Mouse (Mus musculus): ENCODE data around the gene Lhx8.

Gene Lhx8

DNA sequence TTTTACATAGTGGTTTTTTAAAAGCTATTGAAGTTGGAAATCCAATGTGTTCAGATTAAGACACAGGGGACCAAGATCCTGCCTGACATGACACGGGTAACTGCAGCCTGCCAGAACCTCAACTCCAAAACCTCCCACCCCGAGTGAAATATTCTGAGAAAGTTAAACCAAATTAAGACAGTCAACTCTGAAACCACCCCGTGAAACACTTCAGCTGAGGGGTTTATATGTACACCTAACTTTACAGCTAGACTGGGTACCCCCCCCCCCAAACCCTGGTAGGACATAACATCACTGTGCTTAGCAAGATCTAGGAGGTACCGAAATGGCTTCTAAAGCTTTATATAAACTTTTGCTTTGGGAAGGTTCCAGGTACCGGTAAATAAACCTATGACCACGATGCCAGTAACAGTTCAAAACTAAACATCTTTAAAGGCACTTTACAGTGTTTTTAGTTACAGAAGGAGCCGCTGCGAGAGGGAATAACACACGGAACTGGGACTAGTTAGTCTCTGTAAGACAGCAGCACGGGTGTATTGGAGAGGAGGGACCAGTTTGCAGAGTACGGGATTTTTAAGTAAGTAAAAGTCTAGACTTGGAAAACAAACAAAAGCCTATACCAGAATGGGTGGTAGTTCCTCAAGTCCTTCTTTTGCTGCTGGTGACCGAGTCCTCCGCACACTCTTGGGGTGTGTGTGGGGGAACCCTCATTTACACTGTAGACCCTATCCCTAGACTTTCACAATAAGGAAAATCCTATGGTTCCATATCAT, 3.2 kb downstream of the Lhx8 start:
- in situ Hi-C loops (cut with MboI, MseI), result no loop called here

DNA sequence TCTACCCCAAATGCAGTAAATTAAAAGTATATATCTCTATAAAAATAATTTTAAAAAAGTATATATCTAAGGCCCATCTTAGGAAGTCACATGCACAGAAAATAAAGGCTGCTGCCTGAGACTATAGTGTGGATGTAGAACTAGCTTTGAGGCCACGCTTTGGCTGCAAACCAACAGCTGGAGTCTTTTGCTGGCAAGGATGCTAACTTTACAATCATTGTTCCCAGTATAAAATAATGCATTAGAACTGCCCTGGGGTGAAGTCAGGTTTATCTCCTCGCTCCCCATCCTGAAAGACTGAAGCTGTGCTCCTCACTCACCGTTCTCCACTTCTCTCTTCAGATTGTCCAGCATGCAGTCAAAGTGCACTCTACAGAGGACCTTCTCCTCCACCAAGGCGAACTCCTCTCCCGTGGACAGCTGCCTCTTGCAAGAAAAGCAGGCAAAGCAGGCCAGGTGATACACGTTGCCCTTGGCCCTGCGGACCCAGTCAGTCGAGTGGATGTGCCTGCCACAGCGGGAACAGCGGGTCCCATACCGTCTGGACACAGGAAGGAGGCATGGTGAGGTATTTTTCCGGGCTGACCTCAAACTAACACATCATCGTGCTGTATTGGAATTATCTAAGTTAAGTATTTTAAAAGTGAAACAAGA, 8.4 kb downstream of the Lhx8 start:
- in situ Hi-C loops (cut with MboI, MseI), result no loop called here

DNA sequence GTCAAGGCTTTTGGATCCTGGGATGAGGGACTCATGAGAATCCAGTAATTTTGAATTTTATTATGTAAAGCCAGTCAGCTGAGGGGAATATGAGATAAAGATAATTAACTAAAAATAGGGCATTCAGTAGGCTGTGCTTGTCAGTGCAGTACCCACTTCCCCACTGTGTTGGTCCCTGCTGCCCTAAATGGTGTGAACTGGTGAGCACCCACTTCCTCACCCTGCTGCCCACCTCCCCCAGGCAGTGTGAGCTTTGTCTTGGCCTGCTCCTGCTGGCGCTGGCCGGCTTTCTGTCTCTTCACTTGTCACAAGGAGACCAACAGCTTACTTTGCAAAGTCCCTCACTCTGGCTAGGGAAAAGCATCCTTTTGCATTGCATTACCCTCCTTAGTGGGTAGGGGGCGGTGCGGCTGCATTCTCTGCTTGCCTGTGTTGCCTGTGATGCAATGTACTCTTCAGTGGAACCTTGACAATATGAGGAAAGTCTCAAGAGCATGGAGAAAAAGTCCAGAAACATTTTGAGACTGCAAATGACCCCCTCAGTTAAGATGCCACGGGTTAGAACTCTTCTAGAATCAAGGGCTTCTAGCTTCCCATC, 12.7 kb downstream of the Lhx8 start:
- in situ Hi-C loops (cut with MboI, MseI), result no loop called here

DNA sequence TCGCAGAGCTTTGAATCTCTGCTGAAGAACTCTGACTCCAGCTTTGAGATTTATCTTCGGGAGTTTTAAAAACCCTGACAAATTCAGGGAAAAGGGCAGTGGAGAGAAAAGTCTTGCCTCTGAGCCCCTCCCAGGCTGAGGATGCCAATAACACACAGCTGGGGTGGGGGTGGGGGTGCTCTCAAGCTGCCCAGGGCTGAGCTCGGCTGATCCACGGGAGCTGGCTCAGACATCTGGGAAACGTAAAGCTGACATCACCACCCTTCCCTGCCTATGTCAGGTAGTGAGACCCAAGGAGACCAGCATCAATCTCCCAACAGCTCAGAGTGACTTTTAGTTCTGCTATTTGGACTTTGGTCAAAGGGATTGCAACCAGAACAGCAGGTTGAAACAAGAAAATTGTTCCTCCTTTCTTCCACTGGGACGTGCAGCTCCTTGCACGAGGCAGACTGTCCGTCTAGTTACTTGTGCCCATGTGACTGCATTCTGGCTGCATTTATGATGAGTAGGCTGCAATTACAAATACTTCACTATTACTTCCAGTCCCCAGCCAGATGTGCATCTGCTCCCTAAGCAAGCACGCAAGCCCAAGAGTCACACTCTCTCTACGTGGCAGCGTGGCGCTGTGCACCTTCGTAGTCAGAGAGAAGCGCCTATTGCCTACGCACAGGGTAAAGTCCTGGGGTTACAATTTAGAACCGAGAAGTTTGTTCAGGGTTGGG, 25.1 kb downstream of the Lhx8 start:
- in situ Hi-C loops (cut with MboI, MseI), result loop anchor here (10.0 kb wide), 1 partner anchor 261 kb away; no protein-coding TSS in a partner anchor

DNA sequence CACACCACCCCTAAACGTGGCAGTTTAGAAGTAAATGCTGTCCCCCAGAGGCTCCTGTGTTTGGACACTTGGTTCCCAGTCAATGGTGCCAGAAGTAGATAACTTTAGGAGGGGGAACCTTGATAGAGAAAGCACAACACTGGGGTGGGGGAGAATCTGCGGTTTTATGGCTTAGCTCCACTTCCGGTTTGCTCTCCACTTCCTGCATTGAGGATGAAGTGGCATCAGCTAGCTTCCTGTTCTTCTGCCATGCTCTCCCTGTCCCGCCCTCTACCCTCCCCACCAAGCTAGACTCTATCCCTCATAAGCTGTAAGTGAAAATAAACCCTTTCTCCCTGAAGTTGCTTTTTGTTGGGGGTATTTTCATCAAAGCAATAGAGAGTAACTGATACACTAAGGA, 29.4 kb downstream of the Lhx8 start:
- in situ Hi-C loops (cut with MboI, MseI), result loop anchor here (10.0 kb wide), 1 partner anchor 256 kb away; no protein-coding TSS in a partner anchor

DNA sequence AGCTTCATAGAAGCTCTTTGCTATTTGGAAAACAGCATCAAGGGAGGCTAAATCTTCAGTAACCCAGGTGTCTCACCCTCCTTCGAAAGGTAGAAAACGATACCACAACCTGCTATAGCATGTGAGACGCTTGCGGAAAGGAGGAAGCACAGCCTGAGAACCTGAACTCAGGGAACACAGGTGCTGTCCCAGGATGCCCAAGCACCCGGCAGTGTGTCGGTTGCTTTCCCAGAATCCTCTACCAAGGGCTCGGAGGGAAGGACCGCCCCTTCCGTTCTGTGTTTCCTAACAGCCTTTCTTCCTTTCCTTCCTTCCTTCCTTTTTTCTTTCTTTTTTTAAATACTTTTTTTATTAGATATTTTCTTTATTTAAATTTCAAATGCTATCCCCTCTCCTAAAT, 30.5 kb downstream of the Lhx8 start:
- in situ Hi-C loops (cut with MboI, MseI), result loop anchor here (10.0 kb wide), 1 partner anchor 255 kb away; no protein-coding TSS in a partner anchor

DNA sequence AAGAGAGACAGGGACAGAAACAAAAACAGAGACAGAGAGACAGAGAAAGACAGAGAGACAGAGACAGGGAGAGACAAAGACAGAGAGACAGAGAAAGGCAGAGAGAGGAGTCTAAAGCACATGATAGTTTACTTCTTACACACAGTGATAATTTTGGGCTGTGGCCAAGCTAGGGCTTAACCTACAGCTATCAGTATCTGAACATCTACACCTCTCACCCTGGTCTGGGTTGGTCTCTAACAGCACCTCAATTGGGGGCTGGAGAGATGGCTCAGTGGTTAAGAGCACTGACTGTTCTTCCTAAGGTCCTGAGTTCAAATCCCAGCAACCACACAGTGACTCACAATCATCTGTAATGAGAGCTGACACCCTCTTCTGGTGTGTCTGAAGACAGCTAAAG, 32.0 kb downstream of the Lhx8 start:
- in situ Hi-C loops (cut with MboI, MseI), result no loop called here

DNA sequence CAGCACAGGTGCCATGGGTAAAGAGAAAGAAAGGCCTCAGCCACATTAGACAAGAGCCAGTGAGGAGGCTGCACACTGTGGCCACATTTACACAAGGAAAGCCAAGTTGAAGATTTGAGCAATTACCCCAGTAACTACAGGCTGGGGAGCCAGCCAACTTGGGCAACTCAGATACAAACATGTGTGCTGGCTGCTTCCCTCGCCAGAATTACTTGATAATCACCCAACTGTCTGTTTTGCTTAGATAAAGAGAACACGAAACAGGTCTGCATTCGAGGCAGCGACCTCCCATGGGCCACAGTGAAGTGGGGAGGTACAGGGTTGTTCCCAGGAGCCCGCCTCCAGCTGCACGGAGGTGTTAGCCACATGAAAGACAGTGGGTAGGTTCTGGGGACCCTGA, 33.0 kb downstream of the Lhx8 start:
- in situ Hi-C loops (cut with MboI, MseI), result no loop called here

DNA sequence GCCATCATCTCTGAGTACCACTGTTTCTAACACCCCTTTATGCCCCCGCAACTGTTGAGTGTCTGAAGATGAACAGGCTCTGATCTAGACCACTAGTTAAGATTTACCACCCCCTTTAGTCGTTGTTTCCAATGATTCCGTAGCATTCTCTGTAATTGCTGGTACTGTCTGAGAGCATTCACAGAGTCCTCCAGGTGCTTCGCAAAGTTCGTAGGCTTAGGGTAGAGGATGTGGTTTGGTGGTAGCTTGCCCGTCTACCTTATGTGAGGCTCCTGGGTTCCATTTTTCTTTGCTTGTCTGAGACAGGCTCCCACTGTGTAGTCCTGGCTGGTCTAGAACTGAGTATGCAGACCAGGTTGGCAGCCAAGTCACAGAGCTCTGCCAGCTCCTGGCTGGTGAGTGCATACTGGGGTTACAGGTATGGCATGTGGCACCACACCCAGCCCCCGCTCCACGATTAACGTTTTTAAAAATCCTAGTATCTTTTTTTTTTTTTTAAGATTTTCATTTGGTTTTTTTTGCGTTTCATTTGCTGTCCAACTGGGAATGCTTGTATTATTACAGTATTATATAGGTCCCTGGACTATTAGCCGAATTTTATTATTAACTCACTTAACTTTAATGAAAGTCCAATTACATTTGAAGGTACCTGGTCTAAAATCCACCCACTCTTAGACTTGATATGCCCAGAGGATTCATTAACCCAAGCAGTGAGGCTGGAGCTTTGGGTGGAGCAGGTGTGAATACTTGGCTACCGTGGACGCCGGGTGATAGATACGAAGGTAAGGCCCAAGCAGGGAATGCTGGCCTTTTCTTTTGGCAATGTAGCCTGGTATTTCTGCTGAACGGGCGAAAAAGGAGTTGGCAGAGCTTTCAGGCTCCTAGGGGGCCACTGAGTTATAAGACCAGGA, 35.3 kb downstream of the Lhx8 start:
- in situ Hi-C loops (cut with MboI, MseI), result no loop called here

DNA sequence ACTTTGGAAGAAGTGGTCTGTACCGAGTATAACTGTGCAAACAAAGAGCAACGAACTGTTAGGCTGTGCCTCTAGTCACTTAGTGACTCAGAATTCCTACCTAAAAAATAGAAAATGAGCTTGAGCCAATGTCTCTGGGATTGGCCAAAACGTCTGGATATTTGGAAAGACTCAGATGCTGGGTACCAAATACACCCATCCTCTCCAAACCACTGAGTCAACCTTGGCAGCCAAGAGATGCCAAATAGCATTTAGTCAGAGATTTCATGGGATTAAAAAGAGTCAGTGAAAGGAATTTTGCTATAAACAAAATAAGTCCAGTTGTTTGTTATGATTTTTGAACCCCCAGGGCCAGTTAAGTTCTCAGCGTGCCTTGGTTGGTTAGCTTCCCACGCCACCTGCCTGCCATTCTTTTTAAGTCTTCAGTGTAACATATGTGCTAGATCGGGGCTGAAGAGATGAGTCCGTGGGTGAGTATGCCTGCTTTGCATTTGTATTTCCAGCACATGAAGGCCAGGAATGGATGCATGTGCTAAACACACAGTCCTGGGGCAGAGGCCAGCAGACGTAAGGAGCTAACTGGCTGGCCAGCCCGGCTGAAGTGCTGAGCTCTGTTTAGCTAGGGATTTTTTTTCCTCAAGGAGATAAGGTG, 36.5 kb downstream of the Lhx8 start:
- in situ Hi-C loops (cut with MboI, MseI), result no loop called here

DNA sequence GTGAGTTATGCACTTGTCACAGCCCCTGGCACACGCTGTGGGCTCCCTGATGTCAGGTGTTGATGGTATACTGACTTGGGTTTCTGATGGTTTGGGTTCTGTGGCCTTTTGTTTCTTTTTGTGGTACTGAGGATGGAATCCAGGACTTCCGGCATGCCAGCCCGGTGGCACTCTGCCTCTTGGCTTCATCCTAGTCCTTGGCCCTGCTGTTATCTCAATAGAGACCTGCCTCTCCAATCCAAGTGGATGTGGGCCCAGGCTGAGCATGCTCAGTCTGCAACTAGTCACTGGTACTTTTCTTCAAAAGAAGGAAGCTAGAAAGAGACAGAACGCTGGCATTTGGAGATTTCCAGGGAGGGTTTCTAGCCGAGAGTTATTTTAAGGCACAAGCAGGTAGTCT, 38.3 kb downstream of the Lhx8 start:
- in situ Hi-C loops (cut with MboI, MseI), result no loop called here

DNA sequence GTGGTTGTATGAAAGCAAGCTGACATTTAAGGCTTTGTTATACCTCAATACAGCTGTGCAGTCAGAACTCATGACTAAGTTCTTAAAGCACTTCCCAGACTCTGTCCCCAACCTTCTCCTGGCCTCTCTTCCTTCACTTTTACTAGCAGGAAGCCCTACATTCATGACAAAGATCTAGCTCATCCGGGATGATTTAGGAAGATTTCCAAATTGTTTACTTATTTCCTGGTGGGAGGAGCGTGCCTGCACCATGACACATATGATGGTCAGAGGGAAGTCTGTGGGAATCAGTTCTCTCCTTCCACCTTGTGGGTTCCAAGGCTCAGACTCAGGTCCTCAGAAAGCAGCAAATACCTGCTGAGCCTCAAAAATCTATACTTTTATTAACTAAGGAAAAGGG, 40.1 kb downstream of the Lhx8 start:
- in situ Hi-C loops (cut with MboI, MseI), result no loop called here

DNA sequence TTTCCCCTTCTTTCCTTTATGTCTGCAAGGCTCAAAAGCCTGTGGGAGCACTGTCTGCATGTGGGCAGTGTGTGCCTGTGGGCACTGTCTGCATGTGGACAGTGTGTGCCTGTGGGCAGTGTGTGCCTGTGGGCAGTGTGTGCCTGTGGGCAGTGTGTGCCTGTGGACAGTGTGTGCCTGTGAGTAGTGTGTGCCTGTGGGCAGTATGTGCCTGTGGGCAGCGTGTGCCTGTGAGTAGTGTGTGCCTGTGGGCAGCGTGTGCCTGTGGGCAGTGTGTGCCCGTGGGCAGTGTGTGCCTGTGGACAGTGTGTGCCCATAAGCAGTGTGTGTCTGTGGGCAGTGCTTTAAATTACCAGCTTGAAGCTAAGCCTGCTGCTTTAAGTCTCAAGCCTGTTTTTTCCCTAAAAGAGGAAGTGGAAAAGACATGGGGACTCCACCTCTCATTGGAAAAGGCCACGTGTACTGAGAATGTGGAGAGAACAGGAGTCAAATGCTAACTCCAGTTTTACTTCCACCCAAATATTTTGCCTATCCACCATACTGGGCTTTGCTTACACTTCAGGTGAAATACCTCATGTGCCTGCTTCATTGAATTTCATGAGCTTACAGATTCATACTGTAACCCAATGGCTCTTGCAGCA, 41.9 kb downstream of the Lhx8 start:
- in situ Hi-C loops (cut with MboI, MseI), result loop anchor here (10.0 kb wide), 1 partner anchor 786 kb away; no protein-coding TSS in a partner anchor

DNA sequence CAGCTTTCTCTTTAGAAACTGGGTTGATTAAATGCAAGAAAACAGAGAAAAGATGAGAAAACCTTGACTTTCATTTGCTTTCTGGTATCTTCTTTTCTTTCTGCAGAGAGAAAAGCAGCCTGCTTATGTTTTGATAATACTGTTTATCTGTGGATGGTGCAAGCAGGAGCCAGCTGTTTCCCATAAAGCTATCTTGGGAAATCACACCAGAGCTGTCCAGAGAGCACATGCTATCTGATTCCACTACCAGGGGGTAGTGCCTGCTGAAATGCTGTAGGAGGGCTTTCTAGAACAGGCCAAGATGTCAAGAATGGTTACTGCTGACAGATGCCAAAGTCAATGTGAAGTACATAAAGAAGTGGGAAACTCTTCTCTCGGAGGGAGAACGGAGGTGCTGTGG, 43.2 kb downstream of the Lhx8 start:
- in situ Hi-C loops (cut with MboI, MseI), result loop anchor here (10.0 kb wide), 1 partner anchor 788 kb away; no protein-coding TSS in a partner anchor

DNA sequence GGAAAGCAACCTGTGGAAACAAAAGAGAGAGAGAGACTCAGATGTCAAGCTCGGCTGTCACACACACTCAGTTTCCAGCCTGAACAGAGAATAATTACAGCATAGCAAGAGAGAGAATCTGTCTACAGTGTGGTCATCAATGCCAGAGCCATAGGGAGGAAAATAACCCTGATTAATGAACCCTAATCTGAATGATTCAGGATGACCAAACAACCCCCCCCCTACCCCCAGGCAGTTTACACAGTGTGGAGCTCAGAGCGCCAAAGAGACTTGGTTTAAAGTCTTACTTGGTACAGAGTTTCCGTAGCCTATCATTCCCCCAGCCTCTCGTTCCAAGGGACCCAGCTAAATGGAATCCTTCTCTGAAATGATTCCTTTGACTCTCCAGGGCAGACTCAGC, 45.1 kb downstream of the Lhx8 start:
- in situ Hi-C loops (cut with MboI, MseI), result loop anchor here (10.0 kb wide), 1 partner anchor 789 kb away; no protein-coding TSS in a partner anchor

DNA sequence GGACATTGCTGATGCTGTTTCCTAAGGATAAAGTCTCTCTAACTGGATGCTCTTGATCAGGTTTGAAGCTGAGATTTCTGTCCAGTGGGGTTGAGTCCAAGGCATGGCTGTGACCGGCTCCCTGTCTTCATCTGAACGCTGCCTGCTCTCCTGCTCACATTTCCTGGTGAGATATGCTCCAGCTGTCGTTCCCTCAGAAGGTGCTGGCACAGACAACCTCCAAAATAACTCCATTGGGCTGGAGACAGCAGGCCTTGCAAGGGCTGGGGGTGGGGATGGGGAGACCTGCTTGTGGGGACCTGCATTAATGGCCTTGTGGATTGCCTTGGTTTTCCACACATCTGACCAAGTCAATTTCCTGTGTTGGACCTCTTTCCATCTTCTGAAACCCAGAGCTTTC, 46.2 kb downstream of the Lhx8 start:
- in situ Hi-C loops (cut with MboI, MseI), result loop anchor here (10.0 kb wide), 1 partner anchor 791 kb away; no protein-coding TSS in a partner anchor

DNA sequence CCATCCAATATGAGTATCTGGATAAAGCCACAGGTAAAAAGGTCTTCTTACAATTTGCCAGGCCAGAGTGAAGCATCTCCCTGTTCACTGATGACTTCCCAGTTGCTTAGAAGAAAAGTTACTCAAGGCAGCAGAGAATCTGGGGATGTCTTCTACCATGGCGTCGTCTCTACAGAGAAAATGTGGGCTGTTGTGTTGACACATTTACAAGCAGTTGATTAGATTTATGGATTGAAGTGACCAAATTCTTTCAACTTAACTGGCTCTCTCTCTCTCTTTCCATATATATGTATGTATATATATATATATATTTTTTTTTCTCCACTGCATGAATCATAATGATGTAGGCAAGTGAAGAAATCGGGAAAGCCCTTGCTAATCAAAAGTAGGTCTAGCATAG, 55.8 kb downstream of the Lhx8 start:
- in situ Hi-C loops (cut with MboI, MseI), result loop anchor here (5.0 kb wide), 1 partner anchor 298 kb away; no protein-coding TSS in a partner anchor

DNA sequence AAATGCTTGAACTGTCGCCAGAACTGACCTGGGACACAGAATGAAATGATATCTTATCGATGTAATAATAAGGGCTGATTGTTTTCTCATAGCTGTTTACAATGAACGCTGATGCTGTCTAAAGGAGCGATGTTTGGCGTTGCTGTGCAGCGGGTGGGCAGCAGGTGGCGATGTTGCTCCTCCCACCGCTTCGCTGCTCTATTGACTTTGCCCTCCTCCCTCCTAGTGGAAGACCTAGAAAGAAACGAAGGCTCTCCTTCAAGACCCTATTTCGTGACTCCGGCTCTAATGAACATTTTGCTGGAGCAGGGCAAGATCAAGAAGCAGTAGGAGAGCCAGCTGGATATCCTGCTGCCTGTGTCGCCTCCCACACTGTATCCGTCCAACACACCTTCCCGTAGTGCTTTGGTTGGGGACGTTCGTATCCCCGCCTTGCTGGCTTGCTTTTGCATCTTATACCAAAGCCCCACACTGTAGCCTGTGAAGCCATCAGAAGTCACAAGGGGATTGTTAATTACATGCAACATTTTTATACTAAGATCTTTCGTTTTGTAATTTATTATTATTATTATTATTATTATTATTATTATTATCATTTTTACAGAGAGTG, 60.6 kb downstream of the Lhx8 start:
- in situ Hi-C loops (cut with MboI, MseI), result loop anchor here (5.0 kb wide), 1 partner anchor 302 kb away; no protein-coding TSS in a partner anchor

DNA sequence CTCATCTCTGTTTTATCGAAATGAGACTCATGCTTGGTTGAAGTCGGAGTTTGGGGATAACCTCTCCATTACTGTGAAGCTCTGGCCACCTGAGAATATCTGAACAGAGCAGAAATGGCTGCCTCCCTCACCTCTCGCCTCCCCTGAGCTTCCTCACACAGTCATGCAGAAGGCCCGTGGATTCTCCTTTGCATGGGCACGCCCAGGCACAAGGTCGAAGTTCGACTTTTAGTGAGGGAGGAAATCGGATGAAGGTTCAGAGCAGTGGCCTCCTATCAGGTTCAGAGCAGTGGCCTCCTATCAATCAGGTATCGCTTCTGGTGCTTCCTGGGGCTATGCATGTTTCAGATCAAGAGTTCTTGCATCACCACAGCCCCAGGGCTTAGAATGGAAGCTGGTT, 62.1 kb downstream of the Lhx8 start:
- in situ Hi-C loops (cut with MboI, MseI), result no loop called here
